Mouse (Mus musculus) hindbrain, postnatal 0 days (tissue): ENCODE results near the gene Olfr96. TPM values are rescaled to one million over a fixed set of nuclear protein-coding genes. Genes with fewer than 3 reads are reported as not detected.
"Not testable (repeated sequence)": the region's sequence is repeated elsewhere in the genome, so short reads cannot be mapped to it uniquely, and the experiment has no call there.

Source experiments
- ATAC-seq: fragments of 200-750 bp; cut with Nextera tagmentation; 2 replicates; pipeline ENCODE4 v1.8.0; 2017; ENCODE audit warnings: mild to moderate bottlenecking, moderate TSS enrichment, moderate library complexity
- DNase-seq: peaks from one replicate; pipeline ENCODE4 v3.0.0-alpha.2; 2015; ENCODE audit warnings: low spot score
- H3K27ac ChIP-seq: fragments of 300-500 bp; sonication (generic); 2 replicates; pipeline ENCODE4 v1.5.1; 2014; ENCODE audit warnings: mild to moderate bottlenecking
- H3K27me3 ChIP-seq: fragments of 300-500 bp; sonication (generic); 2 replicates; pipeline ENCODE4 v1.6.1; 2014; ENCODE audit warnings: low read length, mixed read lengths; ENCODE audit not compliant: insufficient read depth
- H3K36me3 ChIP-seq: fragments of 300-500 bp; sonication (generic); 2 replicates; pipeline ENCODE4 v1.6.1; 2014; ENCODE audit warnings: low read length, mixed read lengths; ENCODE audit not compliant: insufficient read depth
- H3K4me1 ChIP-seq: fragments of 300-500 bp; sonication (generic); 2 replicates; pipeline ENCODE4 v1.6.1; 2014; ENCODE audit warnings: antibody characterized with exemption, low read length, mixed read lengths; ENCODE audit not compliant: insufficient read depth
- H3K4me2 ChIP-seq: fragments of 300-500 bp; sonication (generic); 2 replicates; pipeline ENCODE4 v1.6.1; 2014; ENCODE audit warnings: low read depth, mild to moderate bottlenecking, low read length, moderate library complexity, mixed read lengths
- H3K4me3 ChIP-seq: fragments of 300-500 bp; sonication (generic); 2 replicates; pipeline ENCODE4 v1.5.1; 2014; ENCODE audit warnings: low read length
- H3K9ac ChIP-seq: fragments of 300-500 bp; sonication (generic); replicated peaks from 2 replicates; pipeline ENCODE4 v1.6.1; 2014; ENCODE audit warnings: mild to moderate bottlenecking, low read length, moderate library complexity, mixed read lengths
- H3K9me3 ChIP-seq: fragments of 300-500 bp; sonication (generic); 2 replicates; pipeline ENCODE4 v1.6.1; 2016; ENCODE audit warnings: low read length, mixed read lengths
- CTCF ChIP-seq: IDR thresholded peaks from 2 replicates; pipeline ENCODE4 v1.5.1; 2016; ENCODE audit warnings: antibody characterized with exemption, control low read depth, low read depth
- WGBS: fragments of 180-500 bp; shearing (Covaris S2); extraction: QIAGEN DNeasy Blood & Tissue Kit; methylation state at CpG from one replicate; pipeline ENCODE4 v1.1.7; 2014; 5-methylcytosine and 5-hydroxymethylcytosine counted together
- polyA plus RNA-seq: library from polyadenylated mRNA; unstranded; fragments of >200 nt; fragmentation: Nextera tagmentation; extraction: Ambion mirVana; gene quantifications from 2 replicates; pipeline ENCODE4 v1.2.1, GENCODE M21; 2015
- total RNA-seq: library from RNA; depleted of rRNA; stranded (reverse); fragments of >200 nt; gene quantifications from 2 replicates; pipeline ENCODE4 v1.2.3, GENCODE M21; 2014

The Olfr96 gene
- total and polyA plus RNA-seq, 2 experiments from 2014 or later: not detected

DNA sequence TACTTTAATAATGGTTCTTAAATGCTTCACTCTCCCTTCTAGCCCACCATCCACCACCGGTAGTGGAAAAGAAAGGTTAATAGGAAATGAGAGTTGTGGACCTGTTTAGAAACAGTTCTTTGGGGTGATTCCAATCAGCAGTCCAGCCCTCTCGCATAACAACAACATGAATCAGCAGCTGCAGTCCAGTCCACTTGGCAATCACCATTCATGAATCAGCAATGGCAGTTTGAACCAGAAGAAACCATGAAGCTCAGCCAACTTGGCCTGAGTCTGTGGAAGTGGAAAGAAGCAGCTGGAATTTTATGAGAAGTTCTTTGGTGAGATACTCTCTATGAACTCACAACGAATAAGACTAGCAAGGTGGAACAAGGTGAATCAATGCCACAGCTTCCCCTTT lies 1.5 kb upstream of the Olfr96 start:
- DNase-seq (no peak), ATAC-seq (no peak)
- H3K27me3 ChIP-seq: no peaks in the 10 kb centered on the region
- H3K9ac ChIP-seq: no peak overlapping the region
- H3K27ac ChIP-seq: no peak overlapping the region
- H3K36me3 ChIP-seq: no peaks in the 10 kb centered on the region
- no peak for TF ChIP-seq CTCF
- WGBS: 80% methylated on average over 3 of the region's 3 CpGs
- H3K4me2 ChIP-seq: no peak overlapping the region
- no peak overlapping the region for H3K4me3 ChIP-seq
- no peaks in the 10 kb centered on the region for H3K9me3 ChIP-seq
- H3K4me1 ChIP-seq: no peaks in the 10 kb centered on the region

DNA sequence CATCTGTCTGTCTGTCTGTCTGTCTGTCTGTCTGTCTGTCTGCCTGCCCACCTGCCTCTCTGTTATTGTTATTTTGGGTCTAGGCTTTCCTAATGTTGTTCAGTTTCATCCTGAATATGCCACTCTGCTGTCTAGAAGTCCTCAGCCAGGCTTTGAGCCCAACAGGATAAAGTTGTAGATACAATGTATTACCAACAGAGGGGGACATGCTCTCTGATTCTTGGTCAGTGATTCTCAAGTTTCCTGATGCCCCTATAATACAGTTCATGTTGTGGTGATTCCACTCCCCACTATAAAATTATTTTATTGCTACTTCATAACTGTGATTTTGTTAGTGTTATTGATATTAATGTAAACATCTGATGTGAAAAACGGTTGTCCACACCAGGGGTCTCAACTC lies 1.9 kb downstream of the Olfr96 start:
- no peak for ATAC-seq
- no peaks in the 10 kb centered on the region for H3K9me3 ChIP-seq
- H3K36me3 ChIP-seq: no peaks in the 10 kb centered on the region
- H3K27ac ChIP-seq: no peak overlapping the region
- no peak overlapping the region for H3K4me3 ChIP-seq
- H3K27me3 ChIP-seq: no peaks in the 10 kb centered on the region
- H3K4me1 ChIP-seq: no peaks in the 10 kb centered on the region
- TF ChIP-seq CTCF: peak; percentile 48
- no peak overlapping the region for H3K4me2 ChIP-seq
- DNase-seq: no peak
- WGBS: 29% methylated on average over 1 of the region's 1 CpGs
- H3K9ac ChIP-seq: no peak overlapping the region

DNA sequence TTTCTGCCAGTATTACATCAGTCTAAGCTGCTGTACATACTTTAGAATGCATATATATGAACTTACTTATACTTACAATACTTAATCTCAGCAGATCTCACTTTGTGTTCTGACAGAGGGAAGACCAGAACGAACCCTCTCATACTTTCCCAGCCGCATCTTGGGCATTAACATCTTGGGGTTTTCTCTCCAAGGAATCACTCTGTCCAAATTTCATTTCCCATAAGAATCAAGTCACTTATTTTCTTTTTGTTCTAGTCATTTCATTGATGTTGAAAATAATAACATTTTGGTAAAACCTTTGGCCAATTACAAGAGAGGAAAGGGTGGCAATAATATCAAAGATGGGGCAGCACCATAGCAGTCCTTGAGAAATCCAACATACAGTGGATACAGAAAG lies 17.3 kb downstream of the Olfr96 start, which contains the start of gene Olfr97:
Gene Olfr97 (minus strand): TSS at position 101 of the 400 bp plus-strand sequence.
- not testable (repeated sequence) for H3K27me3 ChIP-seq, H3K36me3 ChIP-seq, ATAC-seq, DNase-seq, H3K9ac ChIP-seq, H3K9me3 ChIP-seq, H3K4me2 ChIP-seq, H3K4me1 ChIP-seq, H3K27ac ChIP-seq, H3K4me3 ChIP-seq
- 87% methylated on average over 2 of the region's 2 CpGs for WGBS

DNA sequence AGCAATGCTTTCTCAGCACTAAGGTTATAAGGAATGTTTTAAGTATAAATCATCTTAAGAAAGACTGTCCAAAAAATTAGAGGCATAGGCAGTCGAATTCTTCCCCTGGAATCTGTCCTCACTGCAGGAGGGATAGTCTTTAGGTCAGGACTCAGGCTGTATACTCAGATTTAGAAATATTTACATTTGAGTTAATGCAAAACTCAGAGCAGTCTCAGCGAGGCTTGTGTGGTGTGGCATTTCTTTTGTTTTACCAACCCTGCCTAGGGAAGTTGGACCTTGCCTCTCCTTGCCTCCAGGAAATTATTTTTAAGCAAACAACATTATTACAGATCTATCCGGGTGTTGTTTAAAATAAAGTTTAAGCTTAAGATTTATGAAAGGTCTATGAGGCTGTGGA lies 22.3 kb downstream of the Olfr96 start:
- DNase-seq (no peak), ATAC-seq (no peak)
- no peaks in the 10 kb centered on the region for H3K4me1 ChIP-seq
- no peak overlapping the region for H3K27ac ChIP-seq
- H3K9me3 ChIP-seq: no peaks in the 10 kb centered on the region
- H3K4me2 ChIP-seq: no peak overlapping the region
- no peak overlapping the region for H3K4me3 ChIP-seq
- no peak for TF ChIP-seq CTCF
- no peak overlapping the region for H3K9ac ChIP-seq
- no peaks in the 10 kb centered on the region for H3K27me3 ChIP-seq
- WGBS: 46% methylated on average over 3 of the region's 3 CpGs
- no peaks in the 10 kb centered on the region for H3K36me3 ChIP-seq

DNA sequence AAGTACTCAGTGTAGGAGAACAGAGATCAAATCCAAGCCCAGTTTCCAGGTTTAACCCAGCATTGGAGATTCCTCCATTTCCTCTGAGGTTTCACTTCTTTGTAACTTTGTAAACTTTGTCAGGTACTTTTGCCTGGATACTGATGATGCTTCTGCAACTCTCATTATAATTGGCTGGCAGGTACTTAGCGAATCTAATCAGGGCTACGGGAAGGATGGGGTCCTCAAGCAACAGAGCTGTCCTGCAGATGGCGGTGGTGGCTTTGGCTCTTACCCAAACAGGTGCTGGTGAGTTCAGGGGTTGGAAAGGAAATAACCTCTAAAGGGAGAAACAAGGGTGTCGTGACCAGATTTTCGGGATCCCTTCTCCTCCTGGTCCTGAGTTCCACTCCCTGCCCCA lies 26.8 kb downstream of the Olfr96 start:
- Histone ChIP-seq H3K27ac (no peak overlapping the region), H3K9ac (no peak overlapping the region), H3K4me3 (no peak overlapping the region), H3K4me1 (no peaks in the 10 kb centered on the region), H3K9me3 (no peaks in the 10 kb centered on the region), H3K36me3 (no peaks in the 10 kb centered on the region), H3K4me2 (no peak overlapping the region), H3K27me3 (no peaks in the 10 kb centered on the region)
- ATAC-seq: peak; percentile 80
- TF ChIP-seq CTCF: peak; percentile 36
- WGBS: 35% methylated on average over 5 of the region's 5 CpGs
- DNase-seq: peak; percentile 67

DNA sequence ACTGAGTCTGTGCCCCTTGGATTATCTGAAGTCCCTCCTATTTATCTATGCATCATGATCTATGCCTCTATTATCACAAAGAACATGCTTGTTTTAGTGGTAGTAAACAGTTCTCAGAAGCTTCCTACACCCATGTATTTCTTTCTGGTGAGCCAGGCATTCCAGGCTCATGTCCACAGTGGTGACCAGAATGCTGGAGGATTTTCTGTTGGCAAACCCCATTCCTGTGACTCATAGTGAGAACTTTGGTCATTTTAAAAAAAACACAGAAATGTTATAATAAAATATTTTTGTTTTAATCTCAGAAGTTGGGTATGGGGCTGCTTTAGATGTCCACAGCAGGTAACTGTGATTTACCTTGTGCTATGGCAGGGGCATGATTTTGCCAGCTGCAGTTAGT lies 29.5 kb downstream of the Olfr96 start:
- Histone ChIP-seq H3K4me1 (no peaks in the 10 kb centered on the region), H3K36me3 (no peaks in the 10 kb centered on the region), H3K4me3 (no peak overlapping the region), H3K27ac (no peak overlapping the region), H3K4me2 (no peak overlapping the region), H3K9ac (no peak overlapping the region), H3K27me3 (no peaks in the 10 kb centered on the region), H3K9me3 (no peaks in the 10 kb centered on the region)
- ATAC-seq (no peak), DNase-seq (no peak)
- TF ChIP-seq CTCF: no peak

DNA sequence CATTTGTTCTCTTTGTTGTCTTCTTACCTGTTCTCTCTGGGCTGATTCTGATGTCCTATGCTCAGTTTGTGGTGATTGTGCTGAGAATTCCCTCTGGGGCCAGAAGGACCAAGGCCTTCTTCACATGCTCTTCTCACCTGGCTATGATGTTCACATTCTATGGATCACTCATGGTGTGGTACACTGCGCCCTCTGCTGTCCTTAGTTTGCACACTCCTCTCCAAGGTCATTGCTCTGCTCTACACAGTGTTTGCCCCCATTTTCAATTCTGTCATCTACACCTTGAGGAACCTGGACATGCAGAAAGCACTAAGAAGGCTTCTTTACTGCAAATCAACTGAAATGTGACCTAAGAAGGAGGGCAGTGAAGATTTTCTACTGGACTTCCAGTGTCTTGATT lies 30.6 kb downstream of the Olfr96 start:
- TF ChIP-seq CTCF: peak; percentile 46
- H3K27ac ChIP-seq: no peak overlapping the region
- H3K27me3 ChIP-seq: no peaks in the 10 kb centered on the region
- no peaks in the 10 kb centered on the region for H3K36me3 ChIP-seq
- no peak overlapping the region for H3K4me2 ChIP-seq
- 21% methylated on average over 1 of the region's 1 CpGs for WGBS
- no peak overlapping the region for H3K9ac ChIP-seq
- H3K4me3 ChIP-seq: no peak overlapping the region
- no peaks in the 10 kb centered on the region for H3K9me3 ChIP-seq
- ATAC-seq (no peak), DNase-seq (no peak)
- H3K4me1 ChIP-seq: no peaks in the 10 kb centered on the region
